Mouse (Mus musculus) testis, adult 2 months (tissue): Measurements from ENCODE around the gene Tnfrsf22.

ENCODE experiments used
- CTCF ChIP-seq: fragments of 200-500 bp; IDR thresholded peaks from 2 replicates; pipeline ENCODE4 v1.5.1; 2012; ENCODE audit warnings: low read depth, mild to moderate bottlenecking, inconsistent platforms, low read length, moderate library complexity; ENCODE audit not compliant: control insufficient read depth, insufficient read depth, insufficient replicate concordance
- POLR2A ChIP-seq: fragments of 200-500 bp; IDR thresholded peaks from 2 replicates; pipeline ENCODE4 v1.6.1; 2012; ENCODE audit warnings: low read depth, mild to moderate bottlenecking, inconsistent platforms, low read length, moderate library complexity; ENCODE audit not compliant: control insufficient read depth

DNA sequence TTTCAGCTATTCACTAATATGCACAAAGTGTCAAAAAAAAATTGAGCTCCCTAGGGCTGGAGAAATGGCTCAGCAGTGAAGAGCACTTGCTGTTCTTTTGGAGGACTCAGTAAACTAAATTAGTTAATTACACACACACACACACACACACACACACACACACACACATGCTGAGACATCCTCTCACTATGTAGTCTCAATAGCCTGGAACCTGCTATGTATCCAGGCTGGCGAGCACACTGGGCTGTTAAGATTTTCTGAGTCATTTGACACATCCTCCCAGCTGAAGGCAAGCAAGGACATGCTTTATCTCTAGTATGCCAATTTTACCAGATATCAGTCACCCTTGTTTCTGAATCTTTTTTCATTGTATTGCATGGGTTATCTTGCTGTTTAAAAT is 28.5 kb downstream of the Tnfrsf22 start:
- TF ChIP-seq CTCF: no peak
- TF ChIP-seq POLR2A: no peak
